Mouse (Mus musculus) liver, adult 2 months (tissue): ENCODE data around the gene Pex6.
A peak's percentile ranks its signal among the peaks of the same experiment; 100 is the strongest.

Experiments
- CTCF ChIP-seq: fragments of 200-500 bp; IDR thresholded peaks from 2 replicates; pipeline ENCODE4 v1.5.1; 2011; ENCODE audit warnings: low read depth, low read length, control low read depth
- POLR2A ChIP-seq: fragments of 200-500 bp; IDR thresholded peaks from 2 replicates; pipeline ENCODE4 v1.6.1; 2011; ENCODE audit warnings: low read length, control low read depth; ENCODE audit not compliant: insufficient read depth; ENCODE audit errors: extremely low read depth

DNA sequence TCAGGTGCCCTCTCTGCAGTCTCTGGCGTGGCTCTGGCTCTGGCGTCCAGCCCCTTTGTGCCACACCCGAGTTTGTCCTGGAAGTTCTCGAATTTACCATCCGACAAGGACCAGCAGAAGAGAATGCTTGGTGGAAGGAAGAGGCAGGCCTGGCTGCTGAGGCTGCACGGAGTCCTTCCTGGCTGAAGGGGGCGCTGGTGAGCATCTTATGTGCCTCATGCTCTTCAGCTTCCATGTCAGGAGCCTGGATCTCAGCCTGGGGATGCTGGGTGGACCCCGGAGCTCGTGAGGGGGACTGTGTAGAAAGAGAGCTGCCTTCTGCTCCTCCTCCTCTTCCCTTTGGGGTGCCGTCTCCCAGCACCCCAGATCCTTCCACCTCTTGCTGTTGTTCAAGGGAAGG is 24.9 kb downstream of the Pex6 start:
- TF ChIP-seq CTCF: peak; percentile 89
- TF ChIP-seq POLR2A: no peak
